Mouse (Mus musculus) liver (tissue): ENCODE results near the gene 4930467E23Rik.
"Not testable (repeated sequence)": the region's sequence is repeated elsewhere in the genome, so short reads cannot be mapped to it uniquely, and the experiment has no call there.

ENCODE experiments used
- DNase-seq: peaks from one replicate; pipeline ENCODE4 v3.0.0-alpha.2; 2020; ENCODE audit warnings: mixed read lengths

4930467E23Rik gene

GRCm38 (mm10) chr8:19711171-19711860 is 18.1 kb upstream of the 4930467E23Rik start:
- not testable (repeated sequence) for DNase-seq

DNA sequence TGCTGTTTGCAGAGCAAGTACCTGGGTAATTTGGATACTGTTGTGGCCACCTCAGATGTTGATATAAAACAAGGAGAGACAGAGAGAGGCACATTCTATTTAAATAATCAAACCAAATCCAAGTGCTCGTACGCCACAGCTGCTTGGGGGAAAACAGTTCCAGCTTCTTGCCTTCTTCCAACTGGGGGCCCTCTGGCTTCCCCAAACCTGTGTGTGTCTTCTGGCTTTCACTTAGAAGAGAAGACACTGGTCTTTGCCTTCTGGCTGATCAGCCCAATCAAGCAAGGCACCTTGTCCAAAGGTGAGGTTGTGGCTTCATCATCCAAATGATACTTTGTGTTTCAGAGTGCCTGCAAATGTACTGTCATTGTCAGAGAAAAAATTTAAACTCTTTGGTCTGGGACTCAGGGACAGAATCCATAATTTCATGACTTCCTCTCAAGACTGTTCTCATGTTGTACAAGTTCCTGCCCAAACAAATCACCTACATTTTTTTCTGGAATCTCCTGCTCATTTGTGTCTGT is 17.1 kb upstream of the 4930467E23Rik start:
- DNase-seq: not testable (repeated sequence)

DNA sequence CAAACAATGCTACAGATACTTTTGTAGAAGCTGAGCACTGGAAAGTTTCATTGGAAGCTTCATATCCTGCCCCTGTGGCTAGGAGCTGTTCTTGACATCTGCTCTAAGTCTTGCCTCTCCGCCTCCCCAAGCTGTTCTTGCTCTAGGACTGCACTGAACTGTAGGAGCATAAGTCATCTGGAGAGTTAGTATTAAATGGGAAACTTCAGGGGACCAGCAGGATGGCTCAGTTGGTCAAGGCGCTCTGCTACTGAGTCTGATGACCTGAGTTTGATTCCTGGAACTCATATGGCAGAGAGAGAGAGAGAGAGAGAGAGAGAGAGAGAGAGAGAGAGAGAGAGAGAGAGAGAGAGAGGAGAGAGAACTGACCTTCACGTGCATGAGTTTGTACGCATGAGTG is 16.6 kb upstream of the 4930467E23Rik start:
- not testable (repeated sequence) for DNase-seq

DNA sequence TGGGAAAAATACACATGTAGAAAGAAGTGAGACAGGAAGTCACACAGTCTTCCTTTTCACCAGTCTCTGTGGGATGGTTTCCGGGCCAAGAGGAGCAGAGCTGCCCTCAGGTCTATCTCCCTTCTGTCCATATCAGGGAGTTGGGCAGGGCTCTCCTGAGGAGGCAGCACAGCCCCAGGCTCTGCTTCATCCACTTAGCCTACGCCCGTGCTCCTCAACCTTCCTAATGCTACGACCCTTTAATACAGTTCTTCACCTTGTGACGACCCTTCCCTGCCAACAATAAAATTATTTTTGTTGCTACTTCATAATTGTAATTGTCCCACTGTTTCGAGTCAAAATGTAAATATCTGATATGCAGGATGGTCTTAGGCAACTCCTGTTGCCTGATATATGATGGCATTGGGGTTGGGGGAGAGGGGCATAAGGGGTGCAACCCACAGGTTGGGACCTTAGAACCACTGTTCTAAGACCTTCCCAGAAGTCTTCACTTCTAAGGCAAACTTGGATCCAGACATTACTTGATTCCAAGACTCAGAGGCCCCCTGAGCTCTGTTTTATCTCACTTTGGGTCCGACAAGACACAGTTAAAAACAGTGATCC is 16.0 kb upstream of the 4930467E23Rik start:
- not testable (repeated sequence) for DNase-seq

DNA sequence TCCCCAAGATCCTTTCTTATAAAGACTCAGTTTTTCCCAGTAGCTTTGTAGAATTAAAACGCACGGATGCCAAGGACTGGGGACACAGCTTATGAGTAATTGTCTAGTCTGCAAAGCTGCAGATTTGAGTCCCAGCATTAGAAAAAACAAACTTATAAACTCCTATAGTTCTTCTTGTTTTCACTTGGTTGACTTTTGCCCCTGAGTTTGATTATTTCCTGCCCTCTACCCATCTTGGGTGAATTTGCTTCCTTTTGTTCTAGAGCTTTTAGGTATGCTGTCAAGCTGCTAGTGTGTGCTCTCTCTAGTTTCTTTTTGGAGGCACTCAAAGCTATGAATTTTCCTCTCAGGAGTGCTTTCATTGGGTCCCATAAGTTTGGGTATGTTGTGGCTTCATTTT is 14.9 kb upstream of the 4930467E23Rik start:
- DNase-seq: not testable (repeated sequence)

GRCm38 (mm10) chr8:19715266-19715665 is 14.1 kb upstream of the 4930467E23Rik start:
- DNase-seq: not testable (repeated sequence)

DNA sequence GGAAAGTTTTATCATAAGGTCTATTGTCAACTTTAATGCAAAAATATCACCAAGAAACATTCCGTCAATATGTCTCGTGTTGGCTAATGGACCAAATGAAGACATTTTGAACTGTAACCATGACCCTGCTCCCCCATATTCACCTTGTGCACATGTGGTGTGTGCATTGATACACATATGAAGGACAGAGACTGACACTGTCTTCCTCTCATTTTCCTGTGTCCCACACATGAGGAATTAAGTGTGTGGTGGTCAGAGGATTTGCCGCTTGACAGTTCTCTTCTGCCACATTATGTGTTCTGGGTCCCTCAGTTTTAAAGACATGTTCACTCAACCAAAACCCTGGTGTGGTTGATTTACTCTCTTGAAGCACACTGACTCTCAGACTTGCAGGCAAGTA is 11.5 kb upstream of the 4930467E23Rik start:
- DNase-seq: not testable (repeated sequence)

- not testable (repeated sequence) for DNase-seq
Observed at GRCm38 (mm10) chr8:19719513-19719912, 9.9 kb upstream of the 4930467E23Rik start.

DNA sequence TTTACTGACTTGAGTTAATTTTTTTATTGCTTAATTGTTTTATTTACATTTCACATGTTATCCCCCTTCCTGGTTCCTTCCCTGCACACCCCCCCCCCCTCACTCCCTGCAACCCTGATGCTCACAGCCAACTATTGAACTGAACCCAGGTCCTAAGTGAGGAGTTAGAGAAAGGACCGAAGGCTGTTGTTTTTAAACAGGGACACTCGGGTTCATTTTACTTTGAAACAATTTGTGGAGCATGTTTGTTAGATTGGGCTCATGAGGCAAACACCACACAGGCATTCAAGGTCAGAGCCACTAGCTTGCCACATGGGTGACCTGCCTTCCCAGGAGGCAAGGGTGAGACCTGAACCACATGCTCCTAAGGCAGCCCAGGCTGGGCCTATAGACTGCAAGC is 4.5 kb upstream of the 4930467E23Rik start:
- DNase-seq: not testable (repeated sequence)

- DNase-seq: not testable (repeated sequence)
Observed at GRCm38 (mm10) chr8:19751773-19752172, 22.4 kb downstream of the 4930467E23Rik start.

DNA sequence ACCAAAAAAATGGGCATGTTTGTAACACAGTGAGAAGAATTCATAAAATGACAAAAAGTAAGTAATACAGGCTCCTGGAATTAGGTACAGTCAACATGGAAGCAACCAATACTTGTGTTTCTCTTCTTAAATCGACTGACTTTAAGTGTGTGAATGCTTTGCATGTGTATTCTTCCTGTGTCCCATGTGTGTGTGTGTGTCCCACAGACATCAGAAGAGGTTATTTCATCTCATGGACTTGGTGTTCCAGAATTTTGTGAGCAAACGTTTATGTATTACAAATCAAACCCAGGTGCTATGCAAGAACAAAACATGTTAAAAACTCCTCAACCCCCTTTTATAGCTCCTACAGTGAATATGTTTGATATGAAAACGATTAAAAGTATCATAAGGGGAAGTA is 24.8 kb downstream of the 4930467E23Rik start:
- not testable (repeated sequence) for DNase-seq

- not testable (repeated sequence) for DNase-seq
Observed at GRCm38 (mm10) chr8:19754961-19755360, 25.6 kb downstream of the 4930467E23Rik start.

DNA sequence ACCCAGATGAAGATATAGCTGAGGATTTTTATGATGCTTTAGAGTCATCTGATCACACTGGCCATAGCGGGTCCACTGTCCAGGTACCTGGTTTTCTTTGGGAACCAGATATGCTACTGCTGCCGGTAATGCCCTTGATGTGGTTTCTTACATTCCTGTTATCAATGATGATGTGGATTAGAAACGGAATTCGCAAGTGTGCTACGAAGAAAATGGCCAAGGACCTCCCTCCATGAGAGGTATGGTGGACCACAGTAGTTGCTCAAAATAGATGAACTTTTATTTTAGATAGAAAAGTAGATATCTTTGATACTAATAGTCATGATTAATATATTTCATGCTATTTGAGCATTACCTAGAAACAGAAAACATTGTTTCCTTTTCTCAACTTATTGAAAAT is 32.3 kb downstream of the 4930467E23Rik start:
- DNase-seq: not testable (repeated sequence)

GRCm38 (mm10) chr8:19762860-19763592 is 33.6 kb downstream of the 4930467E23Rik start:
- DNase-seq: not testable (repeated sequence)

GRCm38 (mm10) chr8:19765531-19765930 is 36.2 kb downstream of the 4930467E23Rik start:
- not testable (repeated sequence) for DNase-seq

DNA sequence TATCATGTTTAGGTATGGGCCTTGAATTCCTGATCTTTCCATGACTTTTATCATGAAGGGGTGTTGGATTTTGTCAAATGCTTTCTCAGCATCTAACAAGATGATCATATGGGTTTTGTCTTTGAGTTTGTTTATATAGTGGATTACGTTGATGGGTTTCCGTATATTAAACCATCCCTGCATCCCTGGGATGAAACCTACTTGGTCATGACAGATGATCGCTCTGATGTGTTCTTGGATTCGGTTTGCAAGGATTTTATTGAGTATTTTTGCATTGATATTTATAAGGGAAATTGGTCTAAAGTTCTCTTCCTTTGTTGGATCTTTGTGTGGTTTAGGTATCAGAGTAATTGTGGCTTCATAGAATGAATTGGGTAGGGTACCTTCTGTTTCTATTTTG is 44.1 kb downstream of the 4930467E23Rik start:
- not testable (repeated sequence) for DNase-seq

- DNase-seq: not testable (repeated sequence)
Observed at GRCm38 (mm10) chr8:19776311-19776710, 46.9 kb downstream of the 4930467E23Rik start.

- not testable (repeated sequence) for DNase-seq
Observed at GRCm38 (mm10) chr8:19777500-19777899, 48.1 kb downstream of the 4930467E23Rik start.

GRCm38 (mm10) chr8:19778126-19778525 is 48.8 kb downstream of the 4930467E23Rik start:
- DNase-seq: not testable (repeated sequence)

DNA sequence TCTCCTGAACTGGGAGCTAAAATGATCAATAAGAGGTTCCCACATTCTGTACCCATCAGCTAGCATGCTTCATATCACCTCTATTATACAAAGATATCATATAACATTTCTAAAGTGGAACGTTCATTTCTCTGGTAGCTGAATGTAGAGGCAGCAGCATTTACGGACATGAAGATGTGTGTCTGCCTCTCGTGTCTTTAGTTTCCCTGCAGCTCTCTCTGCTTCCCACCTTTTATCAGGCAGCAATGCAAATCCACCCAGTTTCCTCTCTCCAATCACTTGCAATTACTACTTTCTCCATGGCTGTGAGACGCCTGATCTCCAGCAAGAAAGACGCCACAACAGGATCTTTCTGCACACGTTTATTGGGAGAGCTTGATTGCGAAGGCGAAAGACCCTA is 49.5 kb downstream of the 4930467E23Rik start:
- DNase-seq: not testable (repeated sequence)

DNA sequence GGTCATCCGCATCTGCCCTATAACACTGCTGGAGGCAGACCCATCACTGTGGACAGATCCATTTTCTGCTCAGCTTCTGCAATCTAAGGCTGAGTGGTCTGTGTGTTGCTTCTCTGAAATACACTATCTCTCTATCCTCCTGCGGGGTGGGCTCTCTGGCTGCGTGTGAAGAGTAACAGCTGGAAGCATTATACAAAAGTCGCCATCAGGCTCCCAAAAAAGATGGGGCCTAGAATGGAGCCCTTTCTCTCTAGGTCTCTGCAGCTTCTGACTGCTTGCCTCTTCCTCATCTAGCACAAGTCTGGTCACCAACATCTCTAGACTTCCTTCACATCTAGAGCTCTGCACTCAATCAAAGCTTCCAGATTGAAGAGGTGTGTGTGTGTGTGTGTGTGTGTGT is 50.8 kb downstream of the 4930467E23Rik start:
- DNase-seq: not testable (repeated sequence)

DNA sequence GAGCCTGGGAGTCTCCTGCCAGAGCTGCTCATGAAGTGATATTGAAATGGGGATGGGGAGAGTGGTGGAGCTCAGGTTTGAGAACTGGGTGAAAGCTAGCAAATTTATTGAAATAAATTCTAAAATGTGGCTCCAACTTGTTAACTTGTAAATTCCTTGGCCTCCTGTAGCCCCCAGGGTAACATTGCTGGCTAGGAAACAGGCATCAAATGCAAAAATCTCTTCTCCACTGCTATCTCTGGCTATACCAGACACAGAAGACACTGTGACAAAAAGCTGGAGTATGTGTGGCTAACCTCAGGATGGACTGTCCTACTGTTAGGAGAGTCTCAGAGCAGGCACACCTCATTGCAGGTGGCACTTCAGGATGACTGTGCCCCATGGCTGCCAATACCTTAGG is 51.3 kb downstream of the 4930467E23Rik start:
- DNase-seq: not testable (repeated sequence)
